Mouse (Mus musculus) stomach, embryonic 14.5 days (tissue): ENCODE results near the gene Ciita. TPM values are rescaled to one million over a fixed set of nuclear protein-coding genes. Genes with fewer than 3 reads are reported as not detected.

Experiments
- ATAC-seq: fragments of 200-750 bp; cut with Nextera tagmentation; 2 replicates; pipeline ENCODE4 v1.8.0; 2017; ENCODE audit warnings: low read depth, moderate TSS enrichment; ENCODE audit not compliant: insufficient number of reproducible peaks, insufficient read depth, low FRiP score
- H3K27ac ChIP-seq: fragments of 300-500 bp; sonication (generic); 2 replicates; pipeline ENCODE4 v1.5.1; 2014; ENCODE audit warnings: mild to moderate bottlenecking, low read length, moderate library complexity, mixed read lengths
- H3K27me3 ChIP-seq: fragments of 300-500 bp; sonication (generic); 2 replicates; pipeline ENCODE4 v1.6.1; 2014; ENCODE audit warnings: low read length, control low read depth, mixed read lengths; ENCODE audit not compliant: control insufficient read depth, insufficient read depth
- H3K36me3 ChIP-seq: fragments of 300-500 bp; sonication (generic); 2 replicates; pipeline ENCODE4 v1.6.1; 2014; ENCODE audit warnings: mild to moderate bottlenecking, control low read depth, low read length, moderate library complexity, mixed read lengths; ENCODE audit not compliant: control insufficient read depth, insufficient read depth
- H3K4me1 ChIP-seq: fragments of 300-500 bp; sonication (generic); 2 replicates; pipeline ENCODE4 v1.6.1; 2014; ENCODE audit warnings: low read length, control low read depth, mixed read lengths; ENCODE audit not compliant: control insufficient read depth, insufficient read depth
- H3K4me2 ChIP-seq: fragments of 300-500 bp; sonication (generic); replicated peaks from 2 replicates; pipeline ENCODE4 v1.6.1; 2014; ENCODE audit warnings: low read depth, low read length, control low read depth
- H3K4me3 ChIP-seq: fragments of 300-500 bp; sonication (generic); 2 replicates; pipeline ENCODE4 v1.5.1; 2014; ENCODE audit warnings: low read depth, low read length, control low read depth
- H3K9ac ChIP-seq: fragments of 300-500 bp; sonication (generic); replicated peaks from 2 replicates; pipeline ENCODE4 v1.6.1; 2014; ENCODE audit warnings: low read depth, mild to moderate bottlenecking, control low read depth, low read length, moderate library complexity, mixed read lengths
- H3K9me3 ChIP-seq: fragments of 300-500 bp; sonication (generic); 2 replicates; pipeline ENCODE4 v1.6.1; 2016; ENCODE audit warnings: low read depth, low read length, control low read depth; ENCODE audit not compliant: control insufficient read depth
- WGBS: fragments of 180-500 bp; shearing (Covaris S2); extraction: QIAGEN DNeasy Blood & Tissue Kit; methylation state at CpG from one replicate; pipeline ENCODE4 v1.1.7; 2014; 5-methylcytosine and 5-hydroxymethylcytosine counted together
- polyA plus RNA-seq: library from polyadenylated mRNA; unstranded; fragments of >200 nt; fragmentation: Nextera tagmentation; extraction: Ambion mirVana; gene quantifications from 2 replicates; pipeline ENCODE4 v1.2.1, GENCODE M21; 2014

Gene Ciita
- polyA plus RNA-seq, result 0.42 and 0.62 TPM in 2 replicates

GRCm38 (mm10) chr16:10479857-10480256 is at the start of gene Ciita:
TSS of gene Ciita (plus strand) at chr16:10480059.
- Histone ChIP-seq H3K4me3 (no peak within 1 kb of the TSS), H3K9me3 (no peaks in the 10 kb centered on the region), H3K27me3 (no peaks in the 10 kb centered on the region), H3K27ac (no peak within 1 kb of the TSS), H3K4me2 (no peak within 1 kb of the TSS), H3K9ac (no peak within 1 kb of the TSS), H3K36me3 (no peaks in the 10 kb centered on the region), H3K4me1 (no peaks in the 10 kb centered on the region)
- no peak for ATAC-seq
- 75% methylated on average over 5 of the region's 5 CpGs for WGBS

GRCm38 (mm10) chr16:10431911-10432310 is 47.9 kb upstream of the Ciita start:
- no peaks in the 10 kb centered on the region for H3K27me3 ChIP-seq
- no peaks in the 10 kb centered on the region for H3K4me1 ChIP-seq
- H3K4me2 ChIP-seq, result no peak overlapping the region
- H3K9ac ChIP-seq, result no peak overlapping the region
- ATAC-seq, result no peak
- 55% methylated on average over 1 of the region's 1 CpGs for WGBS
- no peaks in the 10 kb centered on the region for H3K9me3 ChIP-seq
- H3K4me3 ChIP-seq, result no peak overlapping the region
- H3K36me3 ChIP-seq, result peaks cover 4% of the 10 kb centered on the region; the same call in 1 of the 2 replicates
- no peak overlapping the region for H3K27ac ChIP-seq

- H3K4me1 ChIP-seq, result no peaks in the 10 kb centered on the region
- peaks cover 1% of the 10 kb centered on the region; the same call in 1 of the 2 replicates for H3K36me3 ChIP-seq
- no peaks in the 10 kb centered on the region for H3K9me3 ChIP-seq
- no peak overlapping the region for H3K27ac ChIP-seq
- H3K27me3 ChIP-seq, result no peaks in the 10 kb centered on the region
- 80% methylated on average over 4 of the region's 4 CpGs for WGBS
- H3K9ac ChIP-seq, result no peak overlapping the region
- H3K4me2 ChIP-seq, result no peak overlapping the region
- no peak for ATAC-seq
- H3K4me3 ChIP-seq, result no peak overlapping the region
Measured at GRCm38 (mm10) chr16:10432387-10432786, 47.5 kb upstream of the Ciita start.

- no peak for ATAC-seq
- no peaks in the 10 kb centered on the region for H3K27me3 ChIP-seq
- H3K9ac ChIP-seq, result no peak overlapping the region
- no peak overlapping the region for H3K4me2 ChIP-seq
- no peaks in the 10 kb centered on the region for H3K36me3 ChIP-seq
- no peaks in the 10 kb centered on the region for H3K9me3 ChIP-seq
- WGBS, result 93% methylated on average over 5 of the region's 5 CpGs
- H3K4me3 ChIP-seq, result no peak overlapping the region
- no peaks in the 10 kb centered on the region for H3K4me1 ChIP-seq
- H3K27ac ChIP-seq, result no peak overlapping the region
Measured at GRCm38 (mm10) chr16:10433344-10433743, 46.5 kb upstream of the Ciita start.

- Histone ChIP-seq H3K4me3 (no peak overlapping the region), H3K27me3 (no peaks in the 10 kb centered on the region), H3K9me3 (no peaks in the 10 kb centered on the region), H3K4me1 (no peaks in the 10 kb centered on the region), H3K36me3 (no peaks in the 10 kb centered on the region), H3K27ac (no peak overlapping the region), H3K9ac (no peak overlapping the region), H3K4me2 (no peak overlapping the region)
- ATAC-seq, result no peak
- 79% methylated on average over 6 of the region's 6 CpGs for WGBS
Measured at GRCm38 (mm10) chr16:10436166-10436565, 43.7 kb upstream of the Ciita start.

GRCm38 (mm10) chr16:10438055-10438454 is 41.8 kb upstream of the Ciita start:
- no peaks in the 10 kb centered on the region for H3K4me1 ChIP-seq
- H3K4me2 ChIP-seq, result no peak overlapping the region
- H3K27me3 ChIP-seq, result no peaks in the 10 kb centered on the region
- no peaks in the 10 kb centered on the region for H3K36me3 ChIP-seq
- no peak overlapping the region for H3K4me3 ChIP-seq
- no peak overlapping the region for H3K27ac ChIP-seq
- no peak overlapping the region for H3K9ac ChIP-seq
- H3K9me3 ChIP-seq, result no peaks in the 10 kb centered on the region
- no peak for ATAC-seq
- 88% methylated on average over 5 of the region's 5 CpGs for WGBS

GRCm38 (mm10) chr16:10441328-10441727 is 38.5 kb upstream of the Ciita start:
- Histone ChIP-seq H3K4me1 (no peaks in the 10 kb centered on the region), H3K27ac (no peak overlapping the region), H3K27me3 (no peaks in the 10 kb centered on the region), H3K36me3 (no peaks in the 10 kb centered on the region), H3K4me3 (no peak overlapping the region), H3K4me2 (no peak overlapping the region), H3K9ac (no peak overlapping the region), H3K9me3 (no peaks in the 10 kb centered on the region)
- WGBS, result 90% methylated on average over 6 of the region's 6 CpGs
- ATAC-seq, result no peak

GRCm38 (mm10) chr16:10441761-10442160 is 38.1 kb upstream of the Ciita start:
- no peak for ATAC-seq
- H3K36me3 ChIP-seq, result no peaks in the 10 kb centered on the region
- H3K27me3 ChIP-seq, result no peaks in the 10 kb centered on the region
- H3K4me2 ChIP-seq, result no peak overlapping the region
- no peak overlapping the region for H3K27ac ChIP-seq
- no peaks in the 10 kb centered on the region for H3K4me1 ChIP-seq
- 87% methylated on average over 4 of the region's 4 CpGs for WGBS
- no peak overlapping the region for H3K9ac ChIP-seq
- no peak overlapping the region for H3K4me3 ChIP-seq
- no peaks in the 10 kb centered on the region for H3K9me3 ChIP-seq

- Histone ChIP-seq H3K27ac (no peak overlapping the region), H3K4me2 (no peak overlapping the region), H3K9ac (no peak overlapping the region), H3K36me3 (no peaks in the 10 kb centered on the region), H3K27me3 (no peaks in the 10 kb centered on the region), H3K4me3 (no peak overlapping the region), H3K9me3 (no peaks in the 10 kb centered on the region), H3K4me1 (peaks cover 6% of the 10 kb centered on the region; the same call in 1 of the 2 replicates)
- ATAC-seq, result no peak
Measured at GRCm38 (mm10) chr16:10443723-10444122, 36.1 kb upstream of the Ciita start.
